In genomic region chr16:25584337-25585069, GRCm38 (mm10) we compare ENCODE assay signal across 14 mouse cellular contexts.
DNase-seq lines count a peak whose midpoint lies in the region; ATAC-seq and TF ChIP-seq lines count a peak whose summit lies in the region.
"Had no signal": no experiment of that assay in that cellular context is flagged by ENCODE, and none has a peak within 500 bp of the region (broad histone marks: within the 10 kb centered on the region; RNA-seq: fewer than 3 reads in every experiment).

No protein-coding gene starts in this region.

- no peak overlapping the region for H3K9ac ChIP-seq in heart, embryonic 13.5 days
- no peak overlapping the region for H3K9ac ChIP-seq in lung, embryonic 14.5 days
- H3K9ac ChIP-seq in stomach, embryonic 16.5 days (ENCODE audit: low read length), result no peak overlapping the region; the same call in 1 of the 2 replicates
- H3K9ac ChIP-seq: liver, embryonic 15.5 days; midbrain, embryonic 15.5 days had no signal

- intact Hi-C loops in heart, postnatal 36 days (cut with DNase I), result no loop called here

- no peak overlapping the region for H3K4me3 ChIP-seq in heart, embryonic 13.5 days
- no peak overlapping the region for H3K4me3 ChIP-seq in lung, embryonic 14.5 days (ENCODE audit: low read depth, low read length)
- H3K4me3 ChIP-seq in stomach, embryonic 16.5 days (replicated peaks; ENCODE audit: low read length), result no peak overlapping the region
- H3K4me3 ChIP-seq: liver, embryonic 15.5 days; midbrain, embryonic 15.5 days had no signal

- no peaks in the 10 kb centered on the region for H3K9me3 ChIP-seq in heart, embryonic 13.5 days
- no peaks in the 10 kb centered on the region for H3K9me3 ChIP-seq in lung, embryonic 14.5 days (ENCODE audit: low read depth, low read length)
- H3K9me3 ChIP-seq in stomach, embryonic 16.5 days (replicated peaks; ENCODE audit: control insufficient read depth, low read length), result no peaks in the 10 kb centered on the region
- H3K9me3 ChIP-seq: midbrain, embryonic 15.5 days had no signal

- peak overlapping the region; percentile 24 for H3K4me2 ChIP-seq in heart, embryonic 13.5 days
- H3K4me2 ChIP-seq in lung, embryonic 14.5 days, result peak overlapping the region; percentile 20; the same call in 1 of the 2 replicates
- H3K4me2 ChIP-seq in stomach, embryonic 16.5 days (ENCODE audit: low read depth, low read length), result peak overlapping the region; percentile 44
- H3K4me2 ChIP-seq: liver, embryonic 15.5 days; midbrain, embryonic 15.5 days had no signal

- no peak for ATAC-seq in heart, embryonic 13.5 days (ENCODE audit: extremely low read depth, insufficient number of reproducible peaks, low FRiP score, low TSS enrichment)
- ATAC-seq in lung, embryonic 14.5 days (ENCODE audit: insufficient read depth), result peak; percentile 38; the same call in 1 of the 2 replicates
- ATAC-seq in stomach, embryonic 16.5 days (ENCODE audit: insufficient read depth, low FRiP score), result peak; percentile 87; the same call in 1 of the 2 replicates
- ATAC-seq: hindbrain, embryonic 16.5 days; midbrain, embryonic 15.5 days had no signal

- no peak for DNase-seq in heart, postnatal 36 days
- DNase-seq in urinary bladder, adult 18-20 months (ENCODE audit: low spot score in 2 of 2), result peak; percentile 8 to 37
- DNase-seq in urinary bladder, postnatal 4 days (ENCODE audit: low spot score in 2 of 2), result no peak
- DNase-seq in lung, embryonic 14.5 days, result peak; percentile 32
- DNase-seq in cerebellum, postnatal 36 days, result no peak
- no peak for DNase-seq in adrenal gland, adult 18-20 months (ENCODE audit: low spot score in 2 of 2)
- DNase-seq: gastrocnemius, postnatal 25 days; spleen, adult 18-20 months; thymus, postnatal 25 days had no signal

- TF ChIP-seq CTCF in lung, embryonic 14.5 days (IDR thresholded peaks at IDR 0.05; ENCODE audit: low read depth), result no peak

- H3K4me1 ChIP-seq in heart, embryonic 13.5 days, result no peaks in the 10 kb centered on the region
- no peaks in the 10 kb centered on the region for H3K4me1 ChIP-seq in lung, embryonic 14.5 days (ENCODE audit: insufficient read depth)
- no peaks in the 10 kb centered on the region for H3K4me1 ChIP-seq in stomach, embryonic 16.5 days (ENCODE audit: control insufficient read depth, insufficient read depth, low read length)
- H3K4me1 ChIP-seq: liver, embryonic 15.5 days; midbrain, embryonic 15.5 days had no signal

- no peaks in the 10 kb centered on the region for H3K36me3 ChIP-seq in heart, embryonic 13.5 days
- H3K36me3 ChIP-seq in lung, embryonic 14.5 days (ENCODE audit: insufficient read depth), result no peaks in the 10 kb centered on the region
- no peaks in the 10 kb centered on the region for H3K36me3 ChIP-seq in stomach, embryonic 16.5 days (ENCODE audit: control insufficient read depth, insufficient read depth, low read length)
- H3K36me3 ChIP-seq: liver, embryonic 15.5 days; midbrain, embryonic 15.5 days had no signal

- H3K27me3 ChIP-seq in heart, embryonic 13.5 days (replicated peaks), result no peaks in the 10 kb centered on the region
- no peaks in the 10 kb centered on the region for H3K27me3 ChIP-seq in lung, embryonic 14.5 days (ENCODE audit: insufficient read depth, low read length)
- H3K27me3 ChIP-seq in stomach, embryonic 16.5 days (ENCODE audit: control insufficient read depth, insufficient read depth, low read length), result no peaks in the 10 kb centered on the region
- H3K27me3 ChIP-seq: liver, embryonic 15.5 days; midbrain, embryonic 15.5 days had no signal

- WGBS in heart, embryonic 13.5 days, result 65% methylated on average over 14 of the region's 14 CpGs
- 55% methylated on average over 14 of the region's 14 CpGs for WGBS in lung, embryonic 14.5 days
- 52% methylated on average over 14 of the region's 14 CpGs for WGBS in stomach, embryonic 16.5 days

- H3K27ac ChIP-seq in heart, embryonic 13.5 days (replicated peaks), result no peak overlapping the region
- H3K27ac ChIP-seq in lung, embryonic 14.5 days (ENCODE audit: low read depth), result peak overlapping the region; percentile 70; the same call in 1 of the 2 replicates
- peak overlapping the region; percentile 92 for H3K27ac ChIP-seq in stomach, embryonic 16.5 days (ENCODE audit: low read length)
- H3K27ac ChIP-seq: liver, embryonic 15.5 days; midbrain, embryonic 15.5 days had no signal

Comparison
In these comparisons a context has a peak if more than half of its experiments do, and no peak if none do; other contexts are left out.
1. DNase-seq: peak in urinary bladder, adult 18-20 months (2 of 2) and lung, embryonic 14.5 days (single experiment); none in heart, postnatal 36 days (0 of 2), urinary bladder, postnatal 4 days (0 of 2), cerebellum, postnatal 36 days (0 of 2) and adrenal gland, adult 18-20 months (0 of 2).
2. Peak in every context shown above with its lines, with median percentiles within 50 percentile points of each other: H3K4me2 ChIP-seq.